Mouse (Mus musculus) liver, embryonic 14.5 days (tissue): Measurements from ENCODE around the gene Tarbp2.

Experiments
- CTCF ChIP-seq: IDR thresholded peaks from 2 replicates; pipeline ENCODE4 v1.5.1; 2016; ENCODE audit warnings: antibody characterized with exemption, low read depth, control low read depth
- EP300 ChIP-seq: IDR thresholded peaks from 2 replicates; pipeline ENCODE4 v1.6.1; 2016; ENCODE audit warnings: antibody characterized with exemption, low read depth

DNA sequence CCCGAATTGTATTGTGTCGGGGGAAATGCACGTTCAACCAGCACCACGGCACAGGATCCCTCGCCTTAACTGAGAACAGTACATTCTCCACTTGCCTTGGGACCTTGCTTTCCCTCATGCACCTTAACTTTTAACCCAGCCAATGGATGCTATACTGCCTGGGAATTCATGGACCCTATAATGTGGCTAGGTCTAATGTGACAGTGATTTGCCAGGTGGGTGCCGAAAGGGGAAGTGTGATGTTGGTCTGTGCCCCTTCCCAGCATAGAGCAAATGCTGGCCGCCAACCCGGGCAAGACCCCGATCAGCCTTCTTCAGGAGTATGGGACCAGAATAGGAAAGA, 838 bp downstream of the Tarbp2 start:
- TF ChIP-seq CTCF (no peak), EP300 (no peak)
